Mouse (Mus musculus): ENCODE measurements around the gene Med12. TPM values are rescaled to one million over a fixed set of nuclear protein-coding genes. Genes with fewer than 3 reads are reported as not detected.

The Med12 gene
- total RNA-seq, 2 experiments from 2014 or later: 22.5 to 25.8 TPM

Other genes with a start within 250 kb of the Med12 start
- under 1 TPM; 0.12 to 0.22 TPM for gene Tex11, start 214.4 kb upstream of the Med12 start, total RNA-seq (2021)
- under 1 TPM in 1 of 2 experiments, not detected in 1; 0.12 TPM for gene Slc7a3, start 188.0 kb upstream of the Med12 start, total RNA-seq (2021)
- 10 to 100 TPM; 38.9 to 42.1 TPM for gene Snx12, start 51.5 kb upstream of the Med12 start, total RNA-seq (2021)
- gene Foxo4, start 19.5 kb upstream of the Med12 start, total RNA-seq (2021): 10 to 100 TPM; 42.3 to 43.2 TPM
- under 1 TPM; 0.32 to 0.38 TPM for gene Gm614, start 10.0 kb upstream of the Med12 start, total RNA-seq (2021)
- gene Il2rg, start 5.8 kb upstream of the Med12 start, total RNA-seq (2021): 10 to 100 TPM; 11.5 to 19.4 TPM
- not detected for gene Gm20489, start 5.0 kb upstream of the Med12 start, total RNA-seq (2021)
- under 1 TPM; 0.51 to 0.69 TPM for gene Nlgn3, start 25.1 kb downstream of the Med12 start, total RNA-seq (2021)
- gene Gjb1, start 102.3 kb downstream of the Med12 start, total RNA-seq (2021): not detected
- gene Zmym3, start 146.8 kb downstream of the Med12 start, total RNA-seq (2021): 10 to 100 TPM; 18.5 to 19.0 TPM
- 100 to 1,000 TPM in 1 of 2 experiments, 10 to 100 TPM in 1; 80.4 to 108 TPM for gene Nono, start 155.3 kb downstream of the Med12 start, total RNA-seq (2021)
- gene Itgb1bp2, start 175.1 kb downstream of the Med12 start, total RNA-seq (2021): 100 to 1,000 TPM; 204 to 235 TPM

All from heart, postnatal 14 days (tissue).